Mouse (Mus musculus): ENCODE results near the gene Plxdc2. TPM values are rescaled to one million over a fixed set of nuclear protein-coding genes. Genes with fewer than 3 reads are reported as not detected.
"Not testable (repeated sequence)": the region's sequence is repeated elsewhere in the genome, so short reads cannot be mapped to it uniquely, and the experiment has no call there.

Plxdc2 gene
- total RNA-seq, 2 experiments from 2014 or later = 33.5 to 38.5 TPM

DNA sequence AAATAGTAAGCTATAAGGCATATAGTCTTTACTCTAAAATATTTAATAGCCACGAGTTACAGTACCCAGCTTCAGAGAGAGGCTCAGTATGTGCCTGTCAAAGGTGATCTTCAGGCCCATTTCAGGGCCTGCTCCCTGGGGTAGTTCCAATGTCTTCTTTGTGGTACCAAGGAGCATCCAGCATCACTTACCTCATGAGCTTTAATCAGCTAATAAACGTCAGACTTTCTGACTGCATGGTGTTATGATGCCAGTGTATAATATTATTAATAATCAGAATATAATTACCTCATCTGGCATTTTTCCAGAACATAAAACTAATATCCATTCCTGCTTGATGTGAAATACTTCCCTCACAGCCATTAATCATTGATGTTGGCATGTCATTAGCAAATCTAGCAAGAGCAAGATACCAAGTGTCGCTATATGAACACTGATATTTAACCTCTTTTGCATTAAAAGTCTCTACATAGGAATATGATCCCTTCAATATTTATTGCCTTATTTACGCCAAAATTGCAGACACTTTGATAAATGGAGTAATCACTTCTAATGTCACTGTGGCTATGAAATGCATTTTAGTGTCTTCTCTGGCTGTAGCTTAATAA, 393.3 kb downstream of the Plxdc2 start:
- DNase-seq = no peak

GRCm38 (mm10) chr2:16757158-16757557, 401.1 kb downstream of the Plxdc2 start:
- no peak for DNase-seq

- no peak for DNase-seq
Measured at GRCm38 (mm10) chr2:16759766-16760165, 403.7 kb downstream of the Plxdc2 start.

DNA sequence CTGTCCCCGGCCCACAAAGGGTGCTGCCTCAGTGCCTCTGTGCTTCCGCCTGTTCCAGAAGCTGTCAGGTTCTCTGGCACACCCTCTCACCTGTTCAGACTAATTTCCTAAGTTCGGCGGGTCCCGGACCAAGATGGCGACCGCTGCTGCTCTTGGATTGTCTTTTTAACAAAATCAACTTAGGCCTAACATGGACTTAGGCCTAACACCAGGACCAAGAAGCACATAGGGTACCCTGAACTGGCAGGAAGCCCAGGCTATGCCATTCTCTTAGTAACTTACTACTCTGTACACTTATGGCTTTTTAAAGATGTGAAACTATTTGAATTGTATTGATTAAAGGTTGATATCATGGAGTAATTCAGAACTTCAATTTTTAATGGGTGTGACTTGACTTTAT, 413.0 kb downstream of the Plxdc2 start:
- not testable (repeated sequence) for DNase-seq

GRCm38 (mm10) chr2:16773398-16774113, 417.5 kb downstream of the Plxdc2 start:
- no peak for DNase-seq

- no peak for DNase-seq
Measured at GRCm38 (mm10) chr2:16774114-16774433, 418.0 kb downstream of the Plxdc2 start.

GRCm38 (mm10) chr2:16795283-16795682, 439.2 kb downstream of the Plxdc2 start:
- no peak for DNase-seq
